Mouse (Mus musculus): ENCODE measurements at regions not wholly inside any gene's neighbourhood (a gene's known extent, or its start where the extent isn't known, plus 50 kb on each side); places are given as distances from the start of the nearest gene placed in this dataset.
"Not testable (repeated sequence)": the region's sequence is repeated elsewhere in the genome, so short reads cannot be mapped to it uniquely, and the experiment has no call there.

- no peak for DNase-seq (ENCODE audit: low spot score in 2 of 2)
These were observed 130.5 kb downstream of the Car2 start for GRCm38 (mm10) chr3:15016621-15017020.

DNA sequence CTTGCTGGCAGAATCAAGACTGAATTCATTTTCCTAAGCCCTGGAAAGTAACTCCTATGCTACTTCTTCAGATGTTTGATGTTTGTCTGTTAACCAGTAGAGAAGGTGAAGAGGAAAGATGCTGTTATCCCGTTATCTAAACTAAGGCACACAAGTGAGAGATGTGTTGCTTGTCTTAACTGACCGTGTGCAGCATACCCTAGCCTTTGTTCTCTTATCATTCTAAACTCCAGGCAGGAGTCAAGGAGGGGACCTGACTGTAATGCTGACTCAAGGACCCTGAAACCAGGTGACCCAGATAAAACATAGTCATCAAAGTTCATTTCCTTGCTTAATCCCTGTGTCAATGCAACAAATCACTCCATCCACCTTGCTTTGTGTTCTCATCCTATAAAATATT lies 136.7 kb downstream of the Car2 start:
- no peak for DNase-seq (ENCODE audit: low spot score in 2 of 2)

DNA sequence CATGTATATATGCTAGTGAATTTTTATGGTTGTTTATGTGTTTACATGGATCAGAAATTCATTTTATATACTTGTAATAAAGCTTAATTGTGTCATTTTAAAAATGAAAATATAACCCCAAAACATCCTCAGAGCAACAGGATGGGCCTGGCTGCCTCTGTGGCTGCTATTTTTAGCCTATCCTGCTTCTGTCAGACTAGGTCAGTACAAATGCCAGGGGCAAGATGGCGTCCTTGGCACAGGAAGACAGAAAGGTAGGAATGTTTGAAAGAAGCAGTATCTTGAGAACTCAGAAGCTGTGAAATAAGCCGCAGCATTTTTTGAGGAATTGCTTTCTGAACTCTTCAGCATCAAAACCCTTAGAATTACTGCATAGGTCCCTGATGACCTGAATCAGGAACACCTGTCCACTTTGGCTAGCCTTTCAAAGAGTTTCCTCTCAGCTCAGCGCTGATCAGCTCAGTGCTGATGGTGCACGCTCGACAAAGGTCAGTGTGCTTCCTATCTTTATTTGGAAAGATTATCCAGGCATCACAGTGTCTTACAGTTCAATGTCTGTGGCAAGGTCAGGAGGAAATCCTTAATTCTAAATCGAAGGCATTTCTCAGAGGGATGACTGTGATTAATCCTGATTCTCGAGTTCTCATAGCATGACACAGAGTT lies 154.9 kb downstream of the Car2 start:
- no peak for DNase-seq (ENCODE audit: low spot score in 2 of 2)

GRCm38 (mm10) chr3:15053968-15054367 lies 167.9 kb downstream of the Car2 start:
- DNase-seq (ENCODE audit: low spot score in 2 of 2) = no peak

DNA sequence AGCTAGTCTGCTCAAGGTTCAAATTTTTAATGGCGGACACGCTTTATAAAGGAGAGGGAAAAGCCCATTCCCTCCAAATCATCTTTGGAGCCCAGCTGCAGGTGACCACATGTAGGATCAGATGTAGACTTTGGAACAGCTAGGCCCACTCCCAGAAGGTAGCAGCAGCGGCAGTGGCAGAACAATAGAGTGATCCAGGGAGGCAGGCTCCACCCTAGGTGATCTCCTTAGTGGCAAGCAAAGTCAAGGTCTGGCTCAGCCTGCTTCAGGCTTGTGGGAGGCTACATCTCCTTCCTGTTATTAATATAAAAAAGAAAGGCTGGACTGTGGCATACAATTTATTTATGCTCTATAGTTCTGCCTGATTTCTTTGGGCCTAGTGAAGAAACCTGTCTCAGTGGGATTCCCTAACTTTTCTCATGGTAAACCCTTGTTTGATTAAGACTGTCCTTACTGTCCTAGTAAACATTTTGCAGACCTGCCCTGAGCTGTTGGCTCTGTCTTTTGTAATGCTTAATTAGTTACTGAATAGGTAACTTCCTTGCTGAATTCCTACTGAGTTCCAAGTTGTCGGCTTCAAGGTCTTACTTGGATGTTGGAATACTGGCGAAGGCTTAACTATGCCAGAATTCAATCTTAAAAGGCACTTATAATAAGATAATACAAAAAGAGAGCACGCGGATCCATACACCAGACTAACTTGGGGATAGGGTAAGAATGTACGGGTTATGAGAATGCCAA lies 169.6 kb downstream of the Car2 start:
- DNase-seq (ENCODE audit: low spot score in 2 of 2) = not testable (repeated sequence)

- DNase-seq (ENCODE audit: low spot score in 2 of 2) = not testable (repeated sequence)
These were observed 170.9 kb downstream of the Car2 start for GRCm38 (mm10) chr3:15056788-15057585.

DNA sequence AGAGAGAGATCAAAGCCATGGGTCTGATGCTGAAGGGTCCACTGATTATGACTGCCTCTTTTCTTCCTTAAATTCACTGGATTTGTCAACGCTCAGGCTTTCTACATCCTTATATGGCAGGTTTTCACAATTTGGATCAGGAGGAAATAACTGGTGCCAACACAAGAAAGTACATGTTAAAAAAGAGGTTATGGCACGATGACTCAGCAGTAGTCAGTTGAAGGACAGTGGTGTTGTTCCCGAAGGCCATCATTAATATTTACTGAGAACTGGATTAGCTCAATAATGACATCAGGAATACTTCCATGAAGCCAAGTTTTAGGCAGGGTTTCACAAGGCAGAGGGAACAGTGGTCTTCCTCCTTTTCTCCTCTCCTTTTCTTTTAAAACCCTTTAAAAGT lies 179.6 kb downstream of the Car2 start:
- DNase-seq (ENCODE audit: low spot score in 2 of 2) = no peak

DNA sequence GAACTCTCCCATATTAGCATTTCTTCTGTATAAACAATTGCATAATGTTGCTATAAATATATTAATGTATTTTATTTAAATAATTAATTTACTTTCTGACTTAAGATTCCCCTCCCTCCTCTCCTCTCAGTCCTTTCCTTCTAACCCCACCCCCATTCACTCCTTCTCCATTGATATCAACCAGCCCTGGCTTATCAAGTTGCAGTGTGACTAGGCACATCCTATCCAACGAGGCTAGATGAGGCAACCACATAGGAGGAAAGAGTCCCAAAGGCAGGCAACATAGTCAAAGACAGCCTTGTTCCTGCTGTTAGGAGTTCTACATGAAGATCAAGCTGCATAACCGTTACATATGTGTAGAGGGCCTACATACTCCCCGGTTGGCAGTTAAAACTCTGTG lies 182.2 kb downstream of the Car2 start:
- no peak for DNase-seq (ENCODE audit: low spot score in 2 of 2)

GRCm38 (mm10) chr3:15071030-15071883 lies 185.2 kb downstream of the Car2 start:
- DNase-seq (ENCODE audit: low spot score in 2 of 2) = peak; percentile 7 to 13

GRCm38 (mm10) chr3:15073405-15073804 lies 187.3 kb downstream of the Car2 start:
- no peak for DNase-seq (ENCODE audit: low spot score in 2 of 2)

DNA sequence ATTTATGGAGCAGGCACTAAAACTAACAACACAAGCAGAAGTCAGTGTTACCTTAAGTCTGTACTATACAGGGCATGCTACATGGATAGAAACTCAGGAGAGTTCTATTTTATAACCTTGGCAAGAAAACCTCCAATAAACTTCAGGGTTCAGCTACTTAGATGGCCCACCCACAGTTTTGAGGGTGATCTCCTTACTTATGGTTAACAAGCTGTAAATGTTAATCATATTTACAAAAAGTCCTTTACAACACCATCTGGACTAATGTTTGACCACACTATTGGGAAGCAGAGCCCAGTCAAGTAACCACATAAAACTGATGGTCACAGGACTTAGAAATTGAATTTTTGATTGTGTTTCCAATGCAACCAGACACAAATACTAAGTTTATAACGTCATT lies 187.8 kb downstream of the Car2 start:
- DNase-seq (ENCODE audit: low spot score in 2 of 2) = no peak

DNA sequence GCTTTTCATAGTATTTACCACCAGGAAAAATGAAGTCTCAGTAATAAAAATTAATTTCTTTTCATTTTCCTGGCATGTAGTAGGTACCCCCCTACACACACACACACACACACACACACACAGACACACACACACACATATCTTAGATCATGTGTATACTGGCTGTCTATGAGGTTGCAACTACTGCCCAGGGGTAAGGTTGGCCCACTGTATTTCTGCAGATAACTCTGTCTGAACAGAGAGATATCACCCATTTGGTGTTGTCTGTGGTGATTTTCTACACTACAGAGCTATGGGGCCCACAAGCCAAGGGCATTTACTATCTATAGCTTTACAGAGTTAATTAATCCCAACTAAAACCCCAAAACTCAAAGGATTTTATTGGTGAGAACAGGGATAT lies 188.9 kb downstream of the Car2 start:
- no peak for DNase-seq (ENCODE audit: low spot score in 2 of 2)

DNA sequence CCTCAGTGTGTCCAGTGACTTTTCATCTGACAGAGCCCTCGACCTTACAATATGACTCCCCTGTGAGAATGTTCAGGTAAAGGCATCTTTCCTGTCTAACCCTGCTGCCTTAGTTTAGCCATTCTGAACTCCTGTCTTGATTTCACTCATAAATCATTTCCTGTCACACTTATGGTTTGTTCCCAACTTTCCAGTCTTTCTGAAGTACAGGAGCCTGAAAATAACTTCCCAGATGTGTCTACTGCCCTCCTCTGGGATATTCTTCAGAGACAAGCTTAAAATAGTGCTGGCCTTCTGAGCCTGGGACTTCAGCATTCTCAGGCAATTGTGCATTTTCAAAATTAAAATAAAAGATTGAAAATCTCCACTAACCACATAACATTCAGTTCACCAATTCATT lies 204.1 kb downstream of the Car2 start:
- DNase-seq (ENCODE audit: low spot score in 2 of 2) = no peak

GRCm38 (mm10) chr3:15098206-15098817 lies 212.2 kb downstream of the Car2 start:
- DNase-seq (ENCODE audit: low spot score in 2 of 2) = no peak

- no peak for DNase-seq (ENCODE audit: low spot score in 2 of 2)
These were observed 212.9 kb downstream of the Car2 start for GRCm38 (mm10) chr3:15098981-15099380.

- no peak for DNase-seq (ENCODE audit: low spot score in 2 of 2)
These were observed 219.6 kb downstream of the Car2 start for GRCm38 (mm10) chr3:15105627-15106026.

DNA sequence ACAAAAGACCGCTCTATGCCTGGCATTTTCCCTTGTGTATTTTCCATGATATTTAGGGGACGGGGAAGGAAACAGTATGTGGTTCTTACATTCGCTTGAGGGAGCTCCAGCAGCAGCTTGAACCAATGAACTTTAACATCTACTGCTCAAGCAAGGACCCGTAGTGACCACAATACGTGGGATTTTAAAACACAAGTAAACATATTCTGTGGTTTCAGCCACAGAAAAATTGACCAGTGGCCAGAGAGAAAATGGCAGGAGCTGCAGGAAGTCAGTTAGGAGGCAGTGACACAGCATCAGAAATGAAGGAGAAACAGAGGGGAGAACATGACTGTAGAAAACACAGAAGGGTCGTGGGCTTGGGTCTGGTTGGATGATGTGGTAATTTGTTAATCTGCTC lies 220.2 kb downstream of the Car2 start:
- DNase-seq (ENCODE audit: low spot score in 2 of 2) = no peak

- no peak for DNase-seq (ENCODE audit: low spot score in 2 of 2)
These were observed 221.2 kb downstream of the Car2 start for GRCm38 (mm10) chr3:15107301-15107700.

DNA sequence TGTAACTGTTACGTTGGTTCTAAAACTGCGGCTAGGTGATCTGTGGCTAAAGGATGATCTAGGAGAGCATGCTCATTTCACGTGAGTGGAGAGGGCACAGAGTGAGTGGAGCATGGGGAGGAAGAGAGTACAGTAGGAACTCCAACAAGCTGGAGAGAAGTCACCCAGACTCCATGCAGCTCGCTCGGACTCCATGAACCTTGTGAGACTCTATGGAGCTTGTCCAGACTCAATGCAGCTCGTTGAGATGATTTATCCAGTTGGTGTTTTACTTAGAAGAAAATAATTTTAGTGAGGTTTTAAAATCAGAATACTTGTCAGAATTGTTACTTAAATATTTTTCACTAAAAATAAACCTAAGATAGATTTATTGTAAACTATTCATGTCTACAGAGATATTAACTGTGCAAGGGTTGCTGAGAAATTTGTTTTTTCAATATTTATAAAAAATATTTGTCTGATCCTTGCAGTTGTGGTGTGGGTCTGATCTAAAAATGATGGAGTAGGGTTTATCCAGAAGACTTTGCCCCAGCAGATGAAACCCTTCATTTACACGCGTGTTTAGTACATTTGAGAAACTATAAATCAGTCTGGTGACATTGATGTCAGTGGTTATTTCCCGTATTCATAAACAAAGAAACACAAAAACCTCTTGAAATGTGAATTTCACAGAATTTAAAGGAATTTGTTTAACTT lies 222.3 kb downstream of the Car2 start:
- no peak for DNase-seq (ENCODE audit: low spot score in 2 of 2)
